ENCODE assay signal across 13 mouse cellular contexts in genomic region chr8:115380017-115380416, GRCm38 (mm10).
"Had no signal": no experiment of that assay in that cellular context is flagged by ENCODE, and none has a peak within 500 bp of the region (broad histone marks: within the 10 kb centered on the region; RNA-seq: fewer than 3 reads in every experiment).

No protein-coding gene starts in this region.

- ATAC-seq: midbrain, embryonic 13.5 days; midbrain, embryonic 16.5 days had no signal

- DNase-seq: lung, adult 18-20 months; lung, embryonic 14.5 days; lung, postnatal 10 days; lung, postnatal 4 days; retina, postnatal 1 day; right cerebral cortex, postnatal 14 days; right cerebral cortex, postnatal 4 days; spleen, adult 18-20 months; thymus, adult 18-20 months; thymus, postnatal 14 days; thymus, postnatal 36 days had no signal
